Mouse (Mus musculus): ENCODE results near the gene Mvd.

The Mvd gene

DNA sequence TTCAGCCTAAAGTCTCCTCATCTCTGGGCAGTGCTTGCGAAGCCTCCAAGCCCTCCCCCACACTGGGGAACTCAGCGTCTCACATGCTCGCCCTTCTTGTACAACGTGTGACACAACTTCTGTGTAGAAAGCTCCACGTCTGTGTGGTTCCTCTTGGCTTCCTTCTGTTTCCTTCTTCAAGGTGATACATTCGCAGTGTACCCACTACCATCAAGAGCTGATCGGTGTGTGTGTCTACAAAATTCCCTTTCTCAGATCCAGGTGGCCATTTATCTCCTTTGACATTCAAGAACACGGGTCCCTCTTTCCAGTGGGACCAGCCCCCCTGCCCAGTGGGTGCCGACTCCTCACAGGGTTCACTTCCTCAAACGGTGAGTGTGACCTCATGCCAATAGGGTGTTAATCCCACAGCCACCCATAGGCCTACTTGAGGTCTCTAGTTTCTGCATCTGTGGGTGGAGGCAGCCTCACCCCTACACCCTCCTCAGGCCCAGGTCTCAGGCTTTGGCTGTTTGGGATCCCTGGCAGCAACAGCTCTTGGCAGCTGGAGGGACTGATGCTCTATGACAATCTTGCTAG lies 13.1 kb downstream of the Mvd start:
- in situ Hi-C loops (cut with MboI; ENCODE audit: low sequenced_read_pairs): no loop called here

DNA sequence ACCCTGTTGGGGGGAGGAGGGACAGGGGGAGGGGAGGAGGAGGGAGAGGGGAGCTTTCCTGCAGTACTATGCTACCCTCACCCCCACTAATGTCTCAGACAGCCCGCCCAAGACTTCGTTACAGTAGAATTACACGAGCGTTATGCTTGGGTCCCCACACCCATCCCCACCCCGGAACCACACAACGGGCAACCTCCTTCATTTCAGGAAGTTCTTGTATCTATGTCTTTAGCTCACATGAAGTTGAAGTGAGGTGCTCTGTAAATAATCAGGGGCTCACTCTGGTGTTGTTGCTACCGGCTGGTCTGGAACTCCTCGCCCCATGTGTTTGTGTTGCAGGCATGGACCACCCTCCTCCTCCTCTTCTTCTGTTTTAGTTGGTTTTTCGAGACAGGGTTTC lies 15.1 kb downstream of the Mvd start:
- in situ Hi-C loops (cut with MboI; ENCODE audit: low sequenced_read_pairs): no loop called here

DNA sequence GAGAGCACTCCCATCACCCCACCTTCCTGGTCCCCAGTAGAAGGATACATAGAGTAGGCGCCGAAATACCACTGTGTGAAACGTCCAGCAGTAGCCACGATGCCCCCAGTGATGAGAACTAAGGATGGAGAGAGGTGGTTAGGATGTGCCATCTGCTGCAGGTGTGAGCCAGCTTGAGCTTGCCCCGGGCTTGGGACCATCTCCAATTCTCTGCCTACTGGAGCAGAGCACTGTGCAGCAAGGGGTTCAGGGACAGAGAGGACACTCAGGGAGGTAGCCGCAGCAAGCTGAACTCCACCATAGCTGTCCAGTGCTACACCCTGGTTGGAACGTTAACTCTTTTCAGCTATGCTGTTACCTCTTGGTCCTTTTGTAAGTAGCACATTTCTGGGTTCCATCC lies 15.6 kb downstream of the Mvd start:
- in situ Hi-C loops (cut with MboI; ENCODE audit: low sequenced_read_pairs): no loop called here

DNA sequence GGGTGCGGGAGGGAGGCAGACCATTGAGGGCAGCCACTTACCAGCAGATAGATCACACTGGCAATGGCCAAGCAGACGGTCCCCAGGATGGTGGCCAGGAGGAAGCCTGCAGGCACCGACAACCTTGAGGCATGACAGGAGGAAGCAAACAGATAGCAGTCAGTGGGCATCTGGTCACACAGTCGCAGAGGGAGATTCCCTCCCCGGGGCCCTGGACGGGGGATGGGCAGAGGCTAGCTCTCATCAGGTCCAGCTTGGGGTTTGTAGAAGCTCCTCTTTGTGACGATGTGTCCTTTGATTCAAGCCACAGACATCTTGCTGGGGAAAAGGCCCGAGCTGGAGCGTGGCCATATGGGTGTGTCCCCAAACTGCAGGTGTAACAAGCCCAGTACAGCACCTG lies 17.1 kb downstream of the Mvd start:
- in situ Hi-C loops (cut with MboI; ENCODE audit: low sequenced_read_pairs): no loop called here

DNA sequence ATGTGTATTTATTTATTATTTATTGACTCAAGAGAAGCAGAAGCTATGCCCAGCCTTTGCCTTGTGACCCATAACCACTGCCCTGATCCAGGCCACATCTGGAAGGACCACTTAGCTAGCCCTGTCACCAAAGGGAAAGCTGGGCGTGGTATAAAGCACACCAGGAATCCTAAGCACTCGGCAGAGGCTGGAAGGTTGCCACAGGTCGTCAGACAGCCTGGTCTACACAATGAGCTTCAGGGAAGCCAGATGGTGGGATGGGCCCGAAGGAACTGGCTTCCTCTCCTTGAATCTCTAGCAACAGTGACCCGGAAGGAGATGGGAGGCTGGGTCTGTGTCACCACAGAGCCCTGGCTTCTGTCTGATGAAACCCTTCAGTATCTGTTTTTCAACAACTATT lies 19.6 kb downstream of the Mvd start:
- in situ Hi-C loops (cut with MboI; ENCODE audit: low sequenced_read_pairs): no loop called here

DNA sequence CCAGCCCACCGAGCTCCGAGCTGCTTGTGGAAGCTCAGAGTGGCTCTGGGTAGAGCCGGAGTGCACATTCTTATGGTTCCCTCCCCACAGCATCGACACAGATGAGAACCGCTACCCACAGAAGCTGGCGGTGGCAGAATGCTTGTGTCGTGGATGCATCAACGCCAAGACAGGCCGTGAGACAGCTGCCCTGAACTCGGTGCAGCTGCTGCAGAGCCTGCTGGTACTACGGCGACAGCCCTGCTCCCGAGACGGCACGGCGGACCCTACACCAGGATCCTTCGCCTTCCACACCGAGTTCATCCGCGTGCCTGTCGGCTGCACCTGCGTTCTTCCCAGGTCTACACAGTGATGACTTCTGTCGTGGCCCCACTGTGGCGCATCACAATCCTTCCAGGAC lies 20.0 kb downstream of the Mvd start:
- in situ Hi-C loops (cut with MboI; ENCODE audit: low sequenced_read_pairs): no loop called here

DNA sequence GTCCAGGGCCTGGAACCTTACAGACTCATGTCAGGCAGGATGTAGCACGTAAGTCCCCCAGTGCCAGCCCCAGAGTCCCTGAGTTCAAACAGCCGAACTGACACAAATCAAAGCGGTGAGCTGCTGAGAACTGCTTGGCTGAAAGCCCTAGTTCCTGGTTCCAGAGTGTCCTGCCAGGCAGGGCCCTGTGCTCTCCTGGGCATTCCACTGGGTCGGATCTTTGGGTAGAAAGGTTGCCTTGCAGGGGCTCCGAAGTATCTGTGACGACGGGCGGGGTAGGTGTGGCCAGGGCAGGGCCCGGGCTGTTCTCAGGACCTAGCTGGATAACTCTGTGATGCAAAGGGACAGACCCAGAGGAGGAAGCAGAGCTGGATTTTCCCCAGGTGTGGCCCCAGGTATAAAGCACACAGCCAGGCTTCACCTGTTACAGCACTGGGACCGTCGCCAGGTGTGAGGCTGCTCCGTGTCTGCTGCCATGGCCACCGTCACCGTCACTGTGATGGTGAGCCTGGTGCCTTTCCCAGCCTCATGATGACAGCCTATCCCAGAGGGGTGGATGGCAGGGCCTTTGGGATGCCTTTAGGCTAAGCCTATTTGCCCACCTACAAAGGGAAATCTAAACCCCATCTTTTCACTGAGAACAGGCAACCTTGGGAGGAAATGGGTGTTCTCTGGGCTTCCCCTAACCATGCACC lies 21.7 kb downstream of the Mvd start, which contains the start of gene Il17c:
Gene Il17c, plus strand, starts transcription at position 645 of the 695 bp plus-strand sequence.
- in situ Hi-C loops (cut with MboI; ENCODE audit: low sequenced_read_pairs): no loop called here

DNA sequence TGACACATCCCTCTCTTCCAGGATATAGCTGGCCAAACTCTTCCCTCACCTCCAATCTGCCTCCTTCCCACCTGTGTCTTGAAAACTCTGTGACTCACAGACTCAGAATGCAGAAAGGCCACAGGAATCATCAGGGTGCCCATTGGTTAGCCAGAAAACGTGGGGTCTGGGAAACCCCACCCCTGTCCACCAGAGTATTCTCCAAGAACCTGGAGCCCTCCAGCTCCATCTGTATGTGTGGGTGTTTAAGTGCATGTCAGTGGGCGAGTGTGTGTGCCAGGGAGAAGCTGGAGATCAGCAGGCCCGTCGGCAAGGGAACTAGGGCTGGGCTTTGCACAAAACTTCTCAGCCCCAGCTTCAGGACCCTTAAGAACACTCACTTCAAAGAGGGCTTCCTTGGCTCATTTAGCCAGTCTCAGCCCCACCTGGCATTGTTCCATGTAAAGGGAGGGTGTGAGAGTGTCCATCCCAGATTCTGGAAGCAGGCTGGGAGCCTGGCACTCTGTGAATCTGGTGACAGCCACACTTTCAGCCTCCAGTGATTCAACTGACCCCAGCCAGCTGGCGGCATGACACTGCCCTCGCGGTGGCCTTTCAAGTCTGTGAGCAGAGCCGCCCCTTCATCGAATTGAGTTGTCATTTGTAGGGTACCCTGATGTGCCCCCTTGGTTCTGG lies 23.2 kb downstream of the Mvd start:
- in situ Hi-C loops (cut with MboI; ENCODE audit: low sequenced_read_pairs): no loop called here

DNA sequence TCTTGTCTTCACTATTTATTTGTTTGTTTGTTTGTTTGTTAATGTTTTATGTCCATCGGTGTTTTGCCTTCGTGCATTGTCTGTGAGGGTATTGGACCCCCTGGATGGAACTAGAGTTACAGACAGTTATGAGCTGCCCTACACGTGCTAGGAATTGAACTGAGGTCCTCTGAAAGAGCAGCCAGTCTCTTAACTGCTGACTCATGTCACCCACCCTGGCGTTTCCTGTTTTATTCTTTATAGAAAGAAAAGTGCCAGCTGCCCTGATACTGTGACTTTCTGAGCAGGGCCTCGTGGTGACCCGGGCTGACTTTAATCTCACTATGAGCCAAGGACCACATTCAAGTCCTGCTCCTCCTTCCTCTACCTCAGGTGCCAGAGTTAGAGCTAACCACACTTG lies 27.7 kb downstream of the Mvd start:
- in situ Hi-C loops (cut with MboI; ENCODE audit: low sequenced_read_pairs): no loop called here

DNA sequence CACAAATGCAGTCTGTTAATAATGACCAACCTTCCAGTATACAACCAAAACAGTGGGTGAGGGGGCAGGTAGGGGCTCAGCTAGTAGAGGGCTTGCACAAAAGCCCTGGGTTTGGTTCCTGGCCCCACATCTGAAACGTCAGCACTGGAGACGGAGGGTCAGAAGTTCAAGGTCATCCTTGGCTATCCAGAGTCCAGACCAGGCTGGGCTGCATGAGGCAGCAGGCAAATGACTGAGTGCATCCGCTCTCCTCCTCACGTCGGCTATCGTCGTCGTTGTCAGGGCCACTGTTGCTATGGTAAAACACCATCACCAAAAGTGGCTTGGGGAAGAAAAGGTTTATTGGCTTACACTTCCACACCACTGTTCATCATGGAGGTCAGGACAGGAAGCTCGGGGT lies 28.9 kb downstream of the Mvd start:
- in situ Hi-C loops (cut with MboI; ENCODE audit: low sequenced_read_pairs): no loop called here

DNA sequence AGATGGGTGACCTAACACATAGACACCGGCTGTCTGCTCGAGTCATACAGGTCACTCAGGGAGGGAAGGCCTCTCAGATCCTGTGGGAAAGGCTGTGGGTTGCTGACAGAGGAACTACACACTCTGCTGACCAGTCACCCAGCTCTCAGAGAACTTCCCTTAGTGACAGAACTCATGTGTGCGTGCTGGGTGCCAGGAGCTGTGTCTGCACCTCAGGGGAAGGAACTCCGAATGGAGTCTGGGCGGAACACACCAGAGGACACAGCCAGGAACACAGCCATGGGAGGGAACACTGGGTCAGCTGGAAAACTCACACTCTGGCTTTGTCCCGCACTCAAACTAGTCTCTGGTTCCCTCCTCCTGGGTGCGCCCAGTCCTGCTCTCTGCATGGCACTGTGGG lies 35.5 kb downstream of the Mvd start:
- in situ Hi-C loops (cut with MboI; ENCODE audit: low sequenced_read_pairs): no loop called here

DNA sequence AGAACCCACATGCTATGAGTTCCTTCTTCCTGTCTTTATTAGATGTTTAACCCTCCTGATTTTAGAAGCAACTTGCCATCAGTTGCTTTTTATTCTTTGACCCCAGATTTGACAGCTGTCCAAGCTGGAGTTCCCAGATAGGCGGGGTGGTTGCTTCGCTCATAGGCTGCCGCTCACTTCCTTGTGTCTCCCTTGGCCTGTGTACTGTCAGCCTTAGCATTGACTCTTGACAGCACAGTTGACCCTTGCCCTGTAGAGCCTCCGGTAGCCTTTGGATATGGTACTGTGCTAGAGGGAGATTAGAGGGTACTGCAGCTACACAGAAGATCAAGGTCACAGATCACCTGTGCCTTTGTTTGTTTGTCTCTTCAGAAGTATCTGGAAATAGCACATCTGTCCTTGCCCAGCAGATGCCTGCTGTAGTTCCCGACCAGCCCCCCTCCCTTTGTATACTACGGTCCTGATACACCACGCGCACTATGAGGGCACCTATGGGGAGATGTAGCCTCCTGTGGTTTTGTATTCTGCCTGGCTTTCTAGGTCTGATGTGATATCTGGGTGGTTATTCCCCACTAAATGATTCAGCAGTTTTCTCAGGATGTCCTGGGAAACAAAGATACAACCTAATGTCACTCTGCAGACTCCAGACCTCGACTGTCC lies 37.9 kb downstream of the Mvd start:
- in situ Hi-C loops (cut with MboI; ENCODE audit: low sequenced_read_pairs): no loop called here

DNA sequence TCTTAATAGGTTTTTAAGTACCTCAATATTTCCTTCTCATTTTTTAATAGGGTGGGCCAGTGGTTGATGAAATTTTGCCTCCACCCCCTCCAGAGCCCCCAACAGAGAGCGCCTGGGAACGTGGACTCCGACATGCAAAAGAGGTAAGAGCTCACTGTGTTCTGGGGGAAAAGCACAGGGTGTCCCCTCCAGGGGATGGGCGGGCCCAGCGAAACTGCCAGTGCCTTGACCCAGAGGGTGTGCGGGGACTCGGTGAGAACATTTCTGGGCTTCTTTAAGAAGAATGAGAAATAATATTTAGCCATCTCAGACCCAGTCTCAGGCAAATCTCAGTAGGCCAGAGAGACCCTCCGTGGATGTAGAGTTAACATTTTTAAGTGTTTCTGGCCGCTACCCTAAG lies 45.0 kb downstream of the Mvd start:
- in situ Hi-C loops (cut with MboI; ENCODE audit: low sequenced_read_pairs): no loop called here

DNA sequence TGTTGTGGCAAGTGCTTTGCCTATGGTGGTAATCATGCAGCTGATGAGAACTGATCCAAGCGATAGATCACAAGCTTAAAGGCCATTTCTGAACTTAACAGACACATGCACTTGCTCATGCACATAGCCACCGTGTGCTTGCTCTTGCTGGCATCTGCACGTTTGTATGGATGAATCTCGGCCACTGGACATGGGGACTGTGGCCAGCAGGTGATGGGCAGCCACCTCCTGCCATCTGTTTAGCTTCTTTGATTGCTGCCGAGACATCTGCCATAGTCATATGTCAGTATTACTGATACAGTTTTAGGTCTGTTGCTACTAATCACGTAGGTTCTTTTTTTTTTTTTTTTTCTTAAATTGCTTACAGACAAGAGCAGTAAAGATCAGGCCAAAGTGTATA lies 47.9 kb downstream of the Mvd start:
- in situ Hi-C loops (cut with MboI; ENCODE audit: low sequenced_read_pairs): no loop called here

DNA sequence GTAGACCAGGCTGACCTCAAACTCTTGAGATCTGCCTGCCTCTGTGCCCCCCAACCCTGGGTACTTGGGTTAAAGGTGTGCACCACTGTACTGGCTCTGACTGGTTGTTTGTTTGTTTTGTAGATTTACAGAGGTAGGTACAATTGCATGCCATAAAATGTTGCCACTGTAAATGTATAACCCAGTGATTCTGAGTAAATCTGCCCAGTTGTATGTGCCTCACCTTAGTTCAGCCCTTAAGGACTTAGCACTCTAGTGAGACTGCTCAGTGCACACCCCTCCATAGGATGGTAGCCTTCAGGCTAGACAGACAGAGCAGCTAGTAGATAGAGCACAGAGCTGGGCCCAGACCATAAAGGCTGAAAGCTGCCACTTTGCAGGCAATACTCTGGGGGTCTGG lies 49.5 kb downstream of the Mvd start:
- in situ Hi-C loops (cut with MboI; ENCODE audit: low sequenced_read_pairs): no loop called here

DNA sequence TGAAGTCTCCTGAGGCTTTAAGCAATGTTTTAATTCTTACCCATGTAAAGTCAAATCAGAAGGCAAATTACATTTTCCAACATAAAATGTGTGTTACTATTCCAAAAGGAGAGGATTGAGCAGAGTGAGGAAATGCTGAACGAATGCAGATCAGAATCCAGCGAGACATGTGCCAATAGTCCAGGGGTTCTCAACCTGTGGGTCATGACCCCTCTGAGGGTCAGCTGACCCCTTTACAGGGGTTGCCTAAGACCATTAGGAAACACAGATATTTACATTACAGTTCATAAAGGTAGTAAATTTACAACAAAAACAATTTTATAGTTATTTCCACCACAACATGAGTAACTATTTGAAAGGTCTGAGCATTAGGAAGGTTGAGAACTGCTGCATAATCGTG lies 52.5 kb downstream of the Mvd start:
- in situ Hi-C loops (cut with MboI; ENCODE audit: low sequenced_read_pairs): no loop called here

DNA sequence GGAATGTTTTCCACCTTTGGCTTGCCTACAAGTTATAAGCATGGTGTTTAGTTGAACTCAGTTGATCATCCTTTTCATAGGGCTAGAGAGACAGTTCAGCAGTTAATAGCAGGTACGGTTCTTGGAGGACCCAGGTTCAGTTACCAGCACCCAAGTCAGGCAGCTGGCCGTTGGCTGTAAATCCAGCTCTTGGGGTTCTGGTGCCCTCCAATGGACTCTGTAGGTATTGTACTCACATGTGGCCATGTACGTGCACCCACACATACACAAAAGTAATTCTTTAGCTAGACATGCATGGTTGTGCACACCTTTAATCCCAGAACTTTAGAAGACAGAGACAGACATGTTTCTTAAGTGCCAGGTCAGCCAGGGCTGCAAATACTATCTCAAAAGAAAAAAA lies 53.9 kb downstream of the Mvd start:
- in situ Hi-C loops (cut with MboI; ENCODE audit: low sequenced_read_pairs): no loop called here

Measured in CH12F3 (cell line).